ENCODE assay signal across 27 mouse cellular contexts in genomic region chr2:101638979-101639839, GRCm38 (mm10). TPM values are rescaled to one million over a fixed set of nuclear protein-coding genes. Genes with fewer than 3 reads are reported as not detected.
DNase-seq lines count a peak whose midpoint lies in the region; ATAC-seq lines count a peak whose summit lies in the region.
"Had no signal": no experiment of that assay in that cellular context is flagged by ENCODE, and none has a peak within 500 bp of the region (broad histone marks: within the 10 kb centered on the region; RNA-seq: fewer than 3 reads in every experiment).

No protein-coding gene starts in this region.

- no peaks in the 10 kb centered on the region for H3K27me3 ChIP-seq in forebrain, embryonic 14.5 days (replicated peaks; ENCODE audit: control insufficient read depth, insufficient read depth, low read length)
- no peaks in the 10 kb centered on the region for H3K27me3 ChIP-seq in forebrain, embryonic 10.5 days (ENCODE audit: poor library complexity, severe bottlenecking)
- H3K27me3 ChIP-seq in hindbrain, embryonic 16.5 days (replicated peaks; ENCODE audit: control insufficient read depth, insufficient read depth, low read length) = no peaks in the 10 kb centered on the region
- no peaks in the 10 kb centered on the region for H3K27me3 ChIP-seq in neural tube, embryonic 15.5 days (replicated peaks)
- no peaks in the 10 kb centered on the region for H3K27me3 ChIP-seq in heart, embryonic 12.5 days (replicated peaks)
- H3K27me3 ChIP-seq: embryonic facial prominence, embryonic 13.5 days; limb, embryonic 15.5 days; liver, embryonic 15.5 days; midbrain, embryonic 12.5 days had no signal

- no peaks in the 10 kb centered on the region for H3K9me3 ChIP-seq in forebrain, embryonic 14.5 days (replicated peaks; ENCODE audit: control insufficient read depth, low read length)
- no peaks in the 10 kb centered on the region for H3K9me3 ChIP-seq in forebrain, embryonic 10.5 days
- H3K9me3 ChIP-seq in hindbrain, embryonic 16.5 days (ENCODE audit: control insufficient read depth, low read length) = no peaks in the 10 kb centered on the region
- no peaks in the 10 kb centered on the region for H3K9me3 ChIP-seq in neural tube, embryonic 15.5 days (replicated peaks)
- H3K9me3 ChIP-seq in heart, embryonic 12.5 days (replicated peaks) = no peaks in the 10 kb centered on the region
- H3K9me3 ChIP-seq: embryonic facial prominence, embryonic 13.5 days; limb, embryonic 15.5 days; liver, embryonic 15.5 days; midbrain, embryonic 12.5 days had no signal

- WGBS in forebrain, embryonic 14.5 days = 73% methylated on average over 7 of the region's 7 CpGs
- 82% methylated on average over 7 of the region's 7 CpGs for WGBS in forebrain, embryonic 10.5 days
- WGBS in hindbrain, embryonic 16.5 days = 38% methylated on average over 7 of the region's 7 CpGs
- WGBS in neural tube, embryonic 15.5 days = 28% methylated on average over 7 of the region's 7 CpGs
- WGBS in heart, embryonic 12.5 days = 69% methylated on average over 7 of the region's 7 CpGs

- no peak overlapping the region for H3K4me3 ChIP-seq in forebrain, embryonic 14.5 days (ENCODE audit: low read depth, low read length)
- H3K4me3 ChIP-seq in forebrain, embryonic 10.5 days = no peak overlapping the region
- H3K4me3 ChIP-seq in hindbrain, embryonic 16.5 days (ENCODE audit: low read length) = no peak overlapping the region
- no peak overlapping the region for H3K4me3 ChIP-seq in neural tube, embryonic 15.5 days (replicated peaks)
- H3K4me3 ChIP-seq in heart, embryonic 12.5 days = no peak overlapping the region
- H3K4me3 ChIP-seq: embryonic facial prominence, embryonic 13.5 days; limb, embryonic 15.5 days; liver, embryonic 15.5 days; midbrain, embryonic 12.5 days; myocyte had no signal

- ATAC-seq in forebrain, embryonic 14.5 days = peak; percentile 48
- peak; percentile 52 for ATAC-seq in hindbrain, embryonic 16.5 days
- peak; percentile 68 for ATAC-seq in neural tube, embryonic 15.5 days (ENCODE audit: low FRiP score)
- ATAC-seq in heart, embryonic 12.5 days (ENCODE audit: insufficient number of reproducible peaks, low FRiP score) = no peak
- ATAC-seq: lung, postnatal 0 days had no signal

- no peaks in the 10 kb centered on the region for H3K36me3 ChIP-seq in forebrain, embryonic 14.5 days (ENCODE audit: control insufficient read depth, insufficient read depth, low read length)
- H3K36me3 ChIP-seq in forebrain, embryonic 10.5 days (replicated peaks) = no peaks in the 10 kb centered on the region
- H3K36me3 ChIP-seq in hindbrain, embryonic 16.5 days (ENCODE audit: control insufficient read depth, insufficient read depth, low read length) = no peaks in the 10 kb centered on the region
- no peaks in the 10 kb centered on the region for H3K36me3 ChIP-seq in neural tube, embryonic 15.5 days
- H3K36me3 ChIP-seq in heart, embryonic 12.5 days = no peaks in the 10 kb centered on the region
- H3K36me3 ChIP-seq: embryonic facial prominence, embryonic 13.5 days; limb, embryonic 15.5 days; liver, embryonic 15.5 days; midbrain, embryonic 12.5 days had no signal

- DNase-seq in forebrain, embryonic 14.5 days (ENCODE audit: low spot score) = no peak
- DNase-seq in forebrain, embryonic 10.5 days (ENCODE audit: extremely low spot score, low spot score) = no peak
- DNase-seq in thymus, postnatal 14 days = peak; percentile 12
- no peak for DNase-seq in thymus, adult 18-20 months
- DNase-seq in left cerebral cortex, postnatal 4 days = no peak
- DNase-seq: adrenal gland, postnatal 36 days; cerebellum, adult 2 months; cerebellum, postnatal 36 days; gastrocnemius, postnatal 36 days; kidney, adult 9 months; right cerebral cortex, adult 18-20 months; thymus, postnatal 25 days had no signal

- no peak overlapping the region for H3K9ac ChIP-seq in forebrain, embryonic 14.5 days (ENCODE audit: low read length)
- no peak overlapping the region for H3K9ac ChIP-seq in hindbrain, embryonic 16.5 days (ENCODE audit: low read depth, low read length)
- no peak overlapping the region for H3K9ac ChIP-seq in neural tube, embryonic 15.5 days (replicated peaks)
- H3K9ac ChIP-seq in heart, embryonic 12.5 days = no peak overlapping the region
- H3K9ac ChIP-seq: embryonic facial prominence, embryonic 13.5 days; limb, embryonic 15.5 days; liver, embryonic 15.5 days; midbrain, embryonic 12.5 days had no signal

- no peaks in the 10 kb centered on the region for H3K4me1 ChIP-seq in forebrain, embryonic 14.5 days (ENCODE audit: control insufficient read depth, insufficient read depth, low read length)
- H3K4me1 ChIP-seq in forebrain, embryonic 10.5 days = no peaks in the 10 kb centered on the region
- H3K4me1 ChIP-seq in hindbrain, embryonic 16.5 days (ENCODE audit: control insufficient read depth, insufficient read depth, low read depth, low read length) = no peaks in the 10 kb centered on the region
- peaks cover 8% of the 10 kb centered on the region for H3K4me1 ChIP-seq in neural tube, embryonic 15.5 days
- H3K4me1 ChIP-seq in heart, embryonic 12.5 days (replicated peaks) = no peaks in the 10 kb centered on the region
- H3K4me1 ChIP-seq: liver, embryonic 15.5 days; midbrain, embryonic 12.5 days had no signal

- no peak overlapping the region for H3K27ac ChIP-seq in forebrain, embryonic 14.5 days (ENCODE audit: low read depth, low read length)
- no peak overlapping the region for H3K27ac ChIP-seq in forebrain, embryonic 10.5 days
- no peak overlapping the region for H3K27ac ChIP-seq in hindbrain, embryonic 16.5 days (ENCODE audit: low read depth, low read length)
- peak overlapping the region; percentile 39; the same call in 1 of the 2 replicates for H3K27ac ChIP-seq in neural tube, embryonic 15.5 days (replicated peaks)
- H3K27ac ChIP-seq in heart, embryonic 12.5 days (ENCODE audit: poor library complexity, severe bottlenecking) = no peak overlapping the region
- H3K27ac ChIP-seq: embryonic facial prominence, embryonic 13.5 days; limb, embryonic 15.5 days; liver, embryonic 15.5 days; midbrain, embryonic 12.5 days had no signal

- H3K4me2 ChIP-seq in forebrain, embryonic 14.5 days (ENCODE audit: low read length) = no peak overlapping the region
- no peak overlapping the region for H3K4me2 ChIP-seq in hindbrain, embryonic 16.5 days (ENCODE audit: low read length)
- no peak overlapping the region for H3K4me2 ChIP-seq in neural tube, embryonic 15.5 days
- no peak overlapping the region for H3K4me2 ChIP-seq in heart, embryonic 12.5 days
- H3K4me2 ChIP-seq: embryonic facial prominence, embryonic 13.5 days; limb, embryonic 15.5 days; liver, embryonic 15.5 days; midbrain, embryonic 12.5 days had no signal

- intact Hi-C loops in left cerebral cortex, postnatal 4 days (cut with DNase I) = no loop called here

RNA-seq across cellular contexts. Expression of gene Rag1, which starts 10.1 kb away (rescaled TPM):
- 0.07 and 0.13 TPM in 2 replicates for polyA plus RNA-seq in forebrain, embryonic 14.5 days (2014; fragmentation: Nextera tagmentation; extraction: Ambion mirVana)
- not detected in 2 replicates for polyA plus RNA-seq in forebrain, embryonic 10.5 days (2016; fragmentation: Nextera tagmentation; extraction: Ambion mirVana)
- polyA plus RNA-seq in hindbrain, embryonic 16.5 days (2015; fragmentation: Nextera tagmentation; extraction: Ambion mirVana) = 0.09 and 0.17 TPM in 2 replicates
- 0.04 and 11.6 TPM in 2 replicates for polyA plus RNA-seq in neural tube, embryonic 15.5 days (2015; fragmentation: Nextera tagmentation; extraction: Ambion mirVana)
- 0.03 TPM in 1 of 2 replicates, not detected in the other for polyA plus RNA-seq in heart, embryonic 12.5 days (2016; fragmentation: Nextera tagmentation; extraction: Ambion mirVana)
- total RNA-seq in left cerebral cortex, postnatal 4 days (2021) = under 1 TPM; 0.42 to 0.44 TPM
- total RNA-seq: adrenal gland, postnatal 36 days; CH12.LX had no signal
- polyA plus RNA-seq: large intestine, adult 2 months; myocyte; small intestine, adult 2 months had no signal

RNA-seq across cellular contexts. Expression of gene B230118H07Rik, which starts 10.1 kb away (rescaled TPM):
- 50.2 and 58.8 TPM in 2 replicates for polyA plus RNA-seq in forebrain, embryonic 14.5 days (2014; fragmentation: Nextera tagmentation; extraction: Ambion mirVana)
- polyA plus RNA-seq in forebrain, embryonic 10.5 days (2016; fragmentation: Nextera tagmentation; extraction: Ambion mirVana) = 61.3 and 65.8 TPM in 2 replicates
- 50.0 and 50.5 TPM in 2 replicates for polyA plus RNA-seq in hindbrain, embryonic 16.5 days (2015; fragmentation: Nextera tagmentation; extraction: Ambion mirVana)
- 50.1 and 53.8 TPM in 2 replicates for polyA plus RNA-seq in neural tube, embryonic 15.5 days (2015; fragmentation: Nextera tagmentation; extraction: Ambion mirVana)
- polyA plus RNA-seq in heart, embryonic 12.5 days (2016; fragmentation: Nextera tagmentation; extraction: Ambion mirVana) = 52.5 and 53.3 TPM in 2 replicates
- total RNA-seq in left cerebral cortex, postnatal 4 days (2021) = 10 to 100 TPM; 21.1 to 24.9 TPM

RNA-seq across cellular contexts. Expression of gene Rag2, which starts 14.7 kb away (rescaled TPM):
- polyA plus RNA-seq in forebrain, embryonic 14.5 days (2014; fragmentation: Nextera tagmentation; extraction: Ambion mirVana) = 0.14 TPM in 1 of 2 replicates, not detected in the other
- polyA plus RNA-seq in forebrain, embryonic 10.5 days (2016; fragmentation: Nextera tagmentation; extraction: Ambion mirVana) = not detected in 2 replicates
- not detected in 2 replicates for polyA plus RNA-seq in hindbrain, embryonic 16.5 days (2015; fragmentation: Nextera tagmentation; extraction: Ambion mirVana)
- 13.1 TPM in 1 of 2 replicates, not detected in the other for polyA plus RNA-seq in neural tube, embryonic 15.5 days (2015; fragmentation: Nextera tagmentation; extraction: Ambion mirVana)
- not detected in 2 replicates for polyA plus RNA-seq in heart, embryonic 12.5 days (2016; fragmentation: Nextera tagmentation; extraction: Ambion mirVana)
- total RNA-seq in left cerebral cortex, postnatal 4 days (2021) = not detected
- total RNA-seq: adrenal gland, postnatal 36 days; CH12.LX; heart, adult 8-10 months; layer of hippocampus, postnatal 14 days; MEL had no signal
- polyA plus RNA-seq: cerebellum, adult 2 months; embryonic facial prominence, embryonic 13.5 days; large intestine, adult 2 months; limb, embryonic 15.5 days; midbrain, embryonic 12.5 days; myocyte; small intestine, adult 2 months had no signal

RNA-seq across cellular contexts. Expression of gene Traf6, which starts 39.0 kb away (rescaled TPM):
- polyA plus RNA-seq in forebrain, embryonic 14.5 days (2014; fragmentation: Nextera tagmentation; extraction: Ambion mirVana) = 12.8 and 13.1 TPM in 2 replicates
- polyA plus RNA-seq in forebrain, embryonic 10.5 days (2016; fragmentation: Nextera tagmentation; extraction: Ambion mirVana) = 17.9 and 18.5 TPM in 2 replicates
- polyA plus RNA-seq in hindbrain, embryonic 16.5 days (2015; fragmentation: Nextera tagmentation; extraction: Ambion mirVana) = 4.1 and 5.8 TPM in 2 replicates
- 4.0 and 5.5 TPM in 2 replicates for polyA plus RNA-seq in neural tube, embryonic 15.5 days (2015; fragmentation: Nextera tagmentation; extraction: Ambion mirVana)
- polyA plus RNA-seq in heart, embryonic 12.5 days (2016; fragmentation: Nextera tagmentation; extraction: Ambion mirVana) = 7.6 and 8.5 TPM in 2 replicates
- total RNA-seq in left cerebral cortex, postnatal 4 days (2021) = 10 to 100 TPM; 13.9 to 17.7 TPM
